8 mouse cellular contexts compared by ENCODE assay signal in the genomic region with DNA sequence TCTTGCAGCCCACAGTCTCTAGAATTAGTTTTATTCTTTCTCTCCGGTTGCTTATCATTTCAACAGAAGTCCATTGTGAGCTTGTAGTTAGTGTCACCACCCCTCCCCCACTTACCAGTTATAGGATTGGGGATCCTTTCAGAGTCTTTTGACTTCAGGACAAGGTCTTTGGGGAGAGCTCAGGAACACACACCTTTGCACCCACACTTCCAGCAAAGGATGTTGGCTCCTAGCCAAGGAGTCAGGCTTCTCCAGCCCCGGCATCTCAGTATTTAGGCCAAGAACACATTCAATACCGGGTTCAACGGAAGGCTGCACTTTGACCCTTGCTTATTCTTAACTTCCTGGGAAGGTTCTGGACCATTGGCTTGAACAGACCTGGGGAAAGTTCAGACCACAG. TPM values are rescaled to one million over a fixed set of nuclear protein-coding genes. Genes with fewer than 3 reads are reported as not detected.
A peak's percentile ranks its signal among the peaks of the same experiment; 100 is the strongest.
DNase-seq lines count a peak whose midpoint lies in the region; ATAC-seq and TF ChIP-seq lines count a peak whose summit lies in the region.

No protein-coding gene starts in this region.

- TF ChIP-seq CTCF in left cerebral cortex, adult 2 months (IDR thresholded peaks at IDR 0.05), result no peak

- no peaks in the 10 kb centered on the region for H3K27me3 ChIP-seq in embryonic facial prominence, embryonic 11.5 days (ENCODE audit: control insufficient read depth, insufficient read depth, low read length)
- H3K27me3 ChIP-seq in hindbrain, embryonic 10.5 days (ENCODE audit: insufficient read depth, poor library complexity, severe bottlenecking), result no peaks in the 10 kb centered on the region
- H3K27me3 ChIP-seq in limb, embryonic 10.5 days (ENCODE audit: low read depth, poor library complexity, severe bottlenecking), result no peaks in the 10 kb centered on the region
- H3K27me3 ChIP-seq in neural tube, embryonic 15.5 days (replicated peaks), result no peaks in the 10 kb centered on the region

- DNase-seq in left cerebral cortex, adult 2 months (ENCODE audit: extremely low spot score in 1 of 2, low spot score in 2 of 2), result peak in 1 of 2 experiments; percentile 27
- DNase-seq in left cerebral cortex, postnatal 4 days, result no peak
- peak; percentile 48 for DNase-seq in embryonic facial prominence, embryonic 11.5 days (ENCODE audit: low spot score)
- DNase-seq in hindbrain, embryonic 10.5 days (ENCODE audit: low spot score), result no peak
- no peak for DNase-seq in limb, embryonic 10.5 days (ENCODE audit: low spot score)
- DNase-seq in B cell, adult 2 months, result no peak
- DNase-seq in right cerebral cortex, postnatal 4 days, result no peak

- peak overlapping the region; percentile 63 for H3K9ac ChIP-seq in embryonic facial prominence, embryonic 11.5 days (replicated peaks; ENCODE audit: low read length)
- H3K9ac ChIP-seq in neural tube, embryonic 15.5 days (replicated peaks), result peak overlapping the region; percentile 100

- no peaks in the 10 kb centered on the region for H3K9me3 ChIP-seq in embryonic facial prominence, embryonic 11.5 days (replicated peaks; ENCODE audit: control insufficient read depth, low read length)
- no peaks in the 10 kb centered on the region for H3K9me3 ChIP-seq in hindbrain, embryonic 10.5 days
- no peaks in the 10 kb centered on the region for H3K9me3 ChIP-seq in limb, embryonic 10.5 days (replicated peaks)
- H3K9me3 ChIP-seq in neural tube, embryonic 15.5 days (replicated peaks), result no peaks in the 10 kb centered on the region

- H3K27ac ChIP-seq in left cerebral cortex, adult 2 months, result peak overlapping the region; percentile 84
- H3K27ac ChIP-seq in embryonic facial prominence, embryonic 11.5 days (replicated peaks; ENCODE audit: low read depth, low read length), result peak overlapping the region; percentile 28; the same call in 1 of the 2 replicates
- H3K27ac ChIP-seq in hindbrain, embryonic 10.5 days, result peak overlapping the region; percentile 97
- peak overlapping the region; percentile 97 for H3K27ac ChIP-seq in limb, embryonic 10.5 days
- H3K27ac ChIP-seq in neural tube, embryonic 15.5 days (replicated peaks), result peak overlapping the region; percentile 97

- peak overlapping the region; percentile 69 for H3K4me2 ChIP-seq in embryonic facial prominence, embryonic 11.5 days (ENCODE audit: low read depth, low read length)
- H3K4me2 ChIP-seq in neural tube, embryonic 15.5 days, result peak overlapping the region; percentile 67

- no peaks in the 10 kb centered on the region for H3K4me1 ChIP-seq in embryonic facial prominence, embryonic 11.5 days (ENCODE audit: control insufficient read depth, insufficient read depth, low read length)
- peaks cover 23% of the 10 kb centered on the region for H3K4me1 ChIP-seq in hindbrain, embryonic 10.5 days (replicated peaks)
- peaks cover 19% of the 10 kb centered on the region for H3K4me1 ChIP-seq in limb, embryonic 10.5 days
- peaks cover 7% of the 10 kb centered on the region for H3K4me1 ChIP-seq in neural tube, embryonic 15.5 days

- 23% methylated on average over 4 of the region's 4 CpGs for WGBS in embryonic facial prominence, embryonic 11.5 days
- WGBS in hindbrain, embryonic 10.5 days, result 30% methylated on average over 4 of the region's 4 CpGs
- WGBS in limb, embryonic 10.5 days, result 43% methylated on average over 4 of the region's 4 CpGs
- 28% methylated on average over 4 of the region's 4 CpGs for WGBS in neural tube, embryonic 15.5 days

- no peak for ATAC-seq in embryonic facial prominence, embryonic 11.5 days (replicated peaks; ENCODE audit: insufficient number of reproducible peaks, low FRiP score, low TSS enrichment, low read depth)
- no peak for ATAC-seq in neural tube, embryonic 15.5 days (ENCODE audit: low FRiP score)

- H3K4me3 ChIP-seq in left cerebral cortex, adult 2 months, result peak overlapping the region; percentile 71
- peak overlapping the region; percentile 59 for H3K4me3 ChIP-seq in embryonic facial prominence, embryonic 11.5 days (ENCODE audit: low read depth, low read length)
- H3K4me3 ChIP-seq in hindbrain, embryonic 10.5 days, result peak overlapping the region; percentile 82
- peak overlapping the region; percentile 81 for H3K4me3 ChIP-seq in limb, embryonic 10.5 days
- H3K4me3 ChIP-seq in neural tube, embryonic 15.5 days (replicated peaks), result peak overlapping the region; percentile 87

- intact Hi-C loops in left cerebral cortex, adult 2 months (cut with DNase I), result loop anchor here (2.0 to 10.0 kb wide), 8 partner anchors 79 to 715 kb away; no protein-coding TSS in a partner anchor
- intact Hi-C loops in left cerebral cortex, postnatal 4 days (cut with DNase I), result loop anchor here (5.0 to 10.0 kb wide), 3 partner anchors 567 to 715 kb away; no protein-coding TSS in a partner anchor

- H3K36me3 ChIP-seq in embryonic facial prominence, embryonic 11.5 days (replicated peaks; ENCODE audit: control insufficient read depth, insufficient read depth, low read depth, low read length), result no peaks in the 10 kb centered on the region
- H3K36me3 ChIP-seq in hindbrain, embryonic 10.5 days, result no peaks in the 10 kb centered on the region
- H3K36me3 ChIP-seq in limb, embryonic 10.5 days, result no peaks in the 10 kb centered on the region
- no peaks in the 10 kb centered on the region for H3K36me3 ChIP-seq in neural tube, embryonic 15.5 days

RNA-seq across cellular contexts. Expression of gene Trib2, which starts 0.6 kb away (rescaled TPM):
- 10 to 100 TPM; 43.0 to 49.3 TPM for total RNA-seq in left cerebral cortex, adult 2 months (2021)
- 10 to 100 TPM; 74.7 to 82.2 TPM for total RNA-seq in left cerebral cortex, postnatal 4 days (2021)
- polyA plus RNA-seq in embryonic facial prominence, embryonic 11.5 days (2014; fragmentation: Nextera tagmentation; extraction: Ambion mirVana), result 60.1 and 61.7 TPM in 2 replicates
- 41.6 and 56.9 TPM in 2 replicates for polyA plus RNA-seq in hindbrain, embryonic 10.5 days (2016; fragmentation: Nextera tagmentation; extraction: Ambion mirVana)
- 20.8 and 32.7 TPM in 2 replicates for polyA plus RNA-seq in limb, embryonic 10.5 days (2016; fragmentation: Nextera tagmentation; extraction: Ambion mirVana)
- polyA plus RNA-seq in neural tube, embryonic 15.5 days (2015; fragmentation: Nextera tagmentation; extraction: Ambion mirVana), result 119 and 134 TPM in 2 replicates

Comparison
In these comparisons a context has a peak if more than half of its experiments do, and no peak if none do; other contexts are left out.
1. H3K27ac ChIP-seq: peak in every context shown above with its lines; median percentile 97 in hindbrain, embryonic 10.5 days; 97 in limb, embryonic 10.5 days; 97 in neural tube, embryonic 15.5 days; 84 in left cerebral cortex, adult 2 months; 28 in embryonic facial prominence, embryonic 11.5 days.